Comparison of ENCODE assay signal across 7 mouse cellular contexts in the genomic region with DNA sequence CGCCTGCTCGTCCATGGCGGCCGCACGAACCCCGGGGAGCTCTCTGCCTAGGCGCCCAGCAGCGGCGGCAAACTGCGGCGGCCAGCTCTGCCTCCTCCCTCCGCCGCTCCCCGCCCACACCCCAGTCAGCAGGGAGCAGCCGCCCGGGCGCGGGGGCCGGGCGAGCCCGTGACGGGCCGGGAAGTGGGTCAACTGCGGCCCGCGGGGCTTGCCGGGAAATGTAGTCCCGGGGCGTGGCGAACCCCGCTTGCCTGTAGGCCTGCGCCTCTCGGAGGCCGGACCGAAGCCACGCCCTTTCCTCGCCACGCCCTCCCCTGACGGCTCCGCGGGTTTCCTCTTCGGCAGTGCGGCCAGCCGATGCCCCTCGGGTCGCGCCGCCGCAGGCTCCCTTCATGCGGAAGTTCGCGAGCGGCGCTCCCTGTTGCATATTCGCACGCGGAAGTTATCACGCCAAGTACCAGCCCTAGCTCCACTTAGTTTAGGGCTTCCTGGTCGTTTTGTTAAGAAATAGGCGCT. TPM values are rescaled to one million over a fixed set of nuclear protein-coding genes. Genes with fewer than 3 reads are reported as not detected.
DNase-seq lines count a peak whose midpoint lies in the region; ATAC-seq lines count a peak whose summit lies in the region.

No protein-coding gene starts in this region.

- H3K27me3 ChIP-seq in intestine, embryonic 16.5 days (replicated peaks; ENCODE audit: control insufficient read depth, insufficient read depth, low read length): no peaks in the 10 kb centered on the region
- H3K27me3 ChIP-seq in midbrain, embryonic 11.5 days (ENCODE audit: control insufficient read depth, insufficient read depth, low read length): no peaks in the 10 kb centered on the region

- H3K4me2 ChIP-seq in intestine, embryonic 16.5 days (ENCODE audit: low read depth, low read length): peak overlapping the region; percentile 71
- H3K4me2 ChIP-seq in midbrain, embryonic 11.5 days: peak overlapping the region; percentile 87

- H3K4me3 ChIP-seq in intestine, embryonic 16.5 days (ENCODE audit: low read length): peak overlapping the region; percentile 88
- H3K4me3 ChIP-seq in midbrain, embryonic 11.5 days (ENCODE audit: low read depth, low read length): peak overlapping the region; percentile 93

- peak; percentile 99 to 100 for DNase-seq in adrenal gland, adult 18-20 months (ENCODE audit: low spot score in 2 of 2)
- peak; percentile 98 for DNase-seq in embryo, embryonic 11 days
- DNase-seq in gastrocnemius, postnatal 36 days: peak; percentile 98 to 99
- peak; percentile 99 to 100 for DNase-seq in left cerebral cortex, postnatal 36 days (ENCODE audit: low spot score in 2 of 2)
- peak; percentile 100 for DNase-seq in midbrain, embryonic 11.5 days (ENCODE audit: low spot score, missing footprints)
- DNase-seq in skeletal muscle tissue, adult 2 months (ENCODE audit: low read depth, low spot score): peak; percentile 95

- H3K27ac ChIP-seq in intestine, embryonic 16.5 days (ENCODE audit: low read length): peak overlapping the region; percentile 97
- H3K27ac ChIP-seq in midbrain, embryonic 11.5 days (ENCODE audit: low read depth, low read length): peak overlapping the region; percentile 59; the same call in 1 of the 2 replicates

- H3K9ac ChIP-seq in intestine, embryonic 16.5 days (ENCODE audit: low read depth, low read length): peak overlapping the region; percentile 95
- peak overlapping the region; percentile 93 for H3K9ac ChIP-seq in midbrain, embryonic 11.5 days (ENCODE audit: low read length)

- WGBS in intestine, embryonic 16.5 days: under 1% methylated on average over 60 of the region's 60 CpGs
- WGBS in midbrain, embryonic 11.5 days: under 1% methylated on average over 46 of the region's 60 CpGs

- intact Hi-C loops in gastrocnemius, postnatal 36 days (cut with DNase I): no loop called here
- intact Hi-C loops in left cerebral cortex, postnatal 36 days (cut with DNase I): loop anchor here (5.0 kb wide), 3 partner anchors 54 to 139 kb away; no protein-coding TSS in a partner anchor

- no peaks in the 10 kb centered on the region for H3K9me3 ChIP-seq in intestine, embryonic 16.5 days (ENCODE audit: control insufficient read depth, low read length)
- no peaks in the 10 kb centered on the region for H3K9me3 ChIP-seq in midbrain, embryonic 11.5 days (ENCODE audit: control insufficient read depth, low read length)

- peaks cover 9% of the 10 kb centered on the region; the same call in 1 of the 2 replicates for H3K4me1 ChIP-seq in intestine, embryonic 16.5 days (ENCODE audit: control insufficient read depth, insufficient read depth, low read length)
- peaks cover 14% of the 10 kb centered on the region for H3K4me1 ChIP-seq in midbrain, embryonic 11.5 days (ENCODE audit: control insufficient read depth, insufficient read depth, low read length)

- ATAC-seq in intestine, embryonic 16.5 days: peak; percentile 98
- peak; percentile 99 for ATAC-seq in midbrain, embryonic 11.5 days (ENCODE audit: low FRiP score)

- H3K36me3 ChIP-seq in intestine, embryonic 16.5 days (ENCODE audit: control insufficient read depth, insufficient read depth, low read length): no peaks in the 10 kb centered on the region
- H3K36me3 ChIP-seq in midbrain, embryonic 11.5 days (ENCODE audit: control insufficient read depth, insufficient read depth, low read length): no peaks in the 10 kb centered on the region

RNA-seq across cellular contexts. Expression of a gene that starts 0.5 kb away (rescaled TPM):
- 10 to 100 TPM; 18.1 to 20.3 TPM for total RNA-seq in adrenal gland, adult 18-20 months (2021)
- 1 to 10 TPM; 5.1 to 6.1 TPM for total RNA-seq in gastrocnemius, postnatal 36 days (2021)
- polyA plus RNA-seq in intestine, embryonic 16.5 days (2015; fragmentation: Nextera tagmentation; extraction: Ambion mirVana): 4.7 and 5.3 TPM in 2 replicates
- total RNA-seq in left cerebral cortex, postnatal 36 days (2021): 10 to 100 TPM; 61.8 to 79.9 TPM
- polyA plus RNA-seq in midbrain, embryonic 11.5 days (2014; fragmentation: Nextera tagmentation; extraction: Ambion mirVana): 6.7 and 7.9 TPM in 2 replicates

Comparison
In these comparisons a context has a peak if more than half of its experiments do, and no peak if none do; other contexts are left out.
1. Peak in every context shown above with its lines: DNase-seq, ATAC-seq, H3K4me3 ChIP-seq and H3K27ac ChIP-seq.